Mouse (Mus musculus) intestine, embryonic 16.5 days (tissue): ENCODE measurements around the gene Retnlb. TPM values are rescaled to one million over a fixed set of nuclear protein-coding genes. Genes with fewer than 3 reads are reported as not detected.

Experiments used
- ATAC-seq: fragments of 200-750 bp; cut with Nextera tagmentation; 2 replicates; pipeline ENCODE4 v1.8.0; 2017; ENCODE audit warnings: moderate TSS enrichment, moderate library complexity
- H3K27ac ChIP-seq: fragments of 300-500 bp; sonication (generic); 2 replicates; pipeline ENCODE4 v1.5.1; 2014; ENCODE audit warnings: mild to moderate bottlenecking, low read length
- H3K27me3 ChIP-seq: fragments of 300-500 bp; sonication (generic); replicated peaks from 2 replicates; pipeline ENCODE4 v1.6.1; 2014; ENCODE audit warnings: low read length, control low read depth, mixed read lengths; ENCODE audit not compliant: control insufficient read depth, insufficient read depth
- H3K36me3 ChIP-seq: fragments of 300-500 bp; sonication (generic); 2 replicates; pipeline ENCODE4 v1.6.1; 2014; ENCODE audit warnings: low read length, control low read depth; ENCODE audit not compliant: control insufficient read depth, insufficient read depth
- H3K4me1 ChIP-seq: fragments of 300-500 bp; sonication (generic); 2 replicates; pipeline ENCODE4 v1.6.1; 2014; ENCODE audit warnings: low read length, control low read depth, mixed read lengths; ENCODE audit not compliant: control insufficient read depth, insufficient read depth
- H3K4me2 ChIP-seq: fragments of 300-500 bp; sonication (generic); 2 replicates; pipeline ENCODE4 v1.6.1; 2014; ENCODE audit warnings: low read depth, low read length, control low read depth
- H3K4me3 ChIP-seq: fragments of 300-500 bp; sonication (generic); 2 replicates; pipeline ENCODE4 v1.5.1; 2014; ENCODE audit warnings: mild to moderate bottlenecking, low read length
- H3K9ac ChIP-seq: fragments of 300-500 bp; sonication (generic); 2 replicates; pipeline ENCODE4 v1.6.1; 2014; ENCODE audit warnings: low read depth, low read length
- H3K9me3 ChIP-seq: fragments of 300-500 bp; sonication (generic); 2 replicates; pipeline ENCODE4 v1.6.1; 2016; ENCODE audit warnings: low read length, control low read depth; ENCODE audit not compliant: control insufficient read depth
- WGBS: fragments of 180-500 bp; shearing (Covaris S2); extraction: QIAGEN DNeasy Blood & Tissue Kit; methylation state at CpG from one replicate; pipeline ENCODE4 v1.1.7; 2014; 5-methylcytosine and 5-hydroxymethylcytosine counted together
- polyA plus RNA-seq: library from polyadenylated mRNA; unstranded; fragments of >200 nt; fragmentation: Nextera tagmentation; extraction: Ambion mirVana; gene quantifications from 2 replicates; pipeline ENCODE4 v1.2.1, GENCODE M21; 2015

Gene Retnlb
- polyA plus RNA-seq, result not detected in 2 replicates

DNA sequence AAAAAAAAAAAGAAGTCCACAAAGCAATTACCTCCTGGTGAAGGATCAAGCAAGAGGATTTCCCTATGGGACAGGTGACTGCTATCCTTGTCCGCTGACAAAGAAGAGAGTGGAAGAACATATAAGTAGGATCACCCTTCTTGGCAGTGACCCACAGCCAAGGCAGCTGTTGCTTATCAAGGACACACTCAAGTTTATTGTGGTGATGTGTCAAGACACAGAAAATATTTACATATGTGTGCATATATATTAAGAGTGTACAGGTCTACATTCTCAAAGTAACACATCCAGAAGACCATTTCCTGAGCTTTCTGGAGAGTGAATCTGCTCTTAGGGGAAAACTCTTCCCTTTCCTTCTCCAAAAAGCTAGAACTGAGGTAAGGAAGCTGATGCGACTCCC, at the start of gene Retnlb:
Gene Retnlb (plus strand): TSS at position 162 of the 400 bp plus-strand sequence.
- WGBS, result 92% methylated on average over 2 of the region's 2 CpGs
- no peak for ATAC-seq

DNA sequence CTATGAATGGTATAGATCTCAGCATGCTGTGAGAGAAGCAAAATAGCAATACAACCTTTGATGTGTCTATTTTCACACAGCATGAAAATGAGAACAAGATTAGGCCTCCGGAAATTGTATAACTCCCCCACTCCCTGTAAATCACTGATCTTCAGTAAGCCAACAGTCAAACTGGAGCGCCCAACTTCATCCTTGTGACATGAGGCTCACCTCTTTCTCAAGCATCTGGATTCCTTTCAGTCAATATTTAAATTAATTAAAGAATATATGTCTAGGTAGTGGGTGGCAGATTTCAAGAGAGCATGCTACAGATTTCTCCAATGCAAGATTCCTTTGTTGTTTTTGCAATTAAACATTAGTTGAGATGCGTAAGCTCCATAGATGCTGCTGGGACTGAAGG, 47.5 kb upstream of the Retnlb start:
- Histone ChIP-seq H3K9ac (no peak overlapping the region), H3K27ac (no peak overlapping the region), H3K27me3 (no peaks in the 10 kb centered on the region), H3K4me1 (no peaks in the 10 kb centered on the region), H3K4me2 (no peak overlapping the region), H3K4me3 (no peak overlapping the region), H3K36me3 (no peaks in the 10 kb centered on the region), H3K9me3 (no peaks in the 10 kb centered on the region)
- ATAC-seq, result no peak
- WGBS, result 95% methylated on average over 3 of the region's 3 CpGs

More for the DNA sequence above, at the start of gene Retnlb:
- no peak within 1 kb of the TSS for H3K27ac ChIP-seq
- H3K4me1 ChIP-seq, result no peaks in the 10 kb centered on the region
- H3K9me3 ChIP-seq, result no peaks in the 10 kb centered on the region
- no peaks in the 10 kb centered on the region for H3K27me3 ChIP-seq
- H3K36me3 ChIP-seq, result no peaks in the 10 kb centered on the region
- H3K4me2 ChIP-seq, result no peak within 1 kb of the TSS
- no peak within 1 kb of the TSS for H3K9ac ChIP-seq
- H3K4me3 ChIP-seq, result no peak within 1 kb of the TSS

DNA sequence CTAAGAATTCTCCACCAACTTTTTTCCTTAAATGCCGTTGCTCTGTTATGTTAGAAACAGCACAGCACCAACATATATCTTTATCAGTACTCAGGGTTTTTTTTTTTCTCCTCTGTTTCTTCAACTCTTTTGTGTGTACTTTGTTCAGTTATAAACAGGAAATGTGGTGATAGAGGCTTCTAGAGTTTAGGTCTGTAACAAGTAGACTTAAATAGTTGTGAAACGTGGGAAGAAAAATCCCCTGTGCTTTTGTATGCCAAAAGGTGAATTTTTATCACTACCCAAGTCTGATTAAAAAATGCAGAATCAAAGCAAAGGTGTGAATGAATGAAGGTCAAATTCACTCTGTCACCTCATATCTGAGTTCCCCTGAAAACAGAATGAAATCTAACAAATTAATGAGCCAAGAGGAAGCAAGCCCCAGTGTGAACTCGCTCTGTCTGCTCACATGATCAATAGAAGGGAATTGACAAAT, 44.6 kb upstream of the Retnlb start, which contains the start of gene Trat1:
Gene Trat1 (minus strand): TSS at position 51 of the 475 bp plus-strand sequence.
- no peak for ATAC-seq
- WGBS, result 67% methylated on average over 3 of the region's 3 CpGs
- Histone ChIP-seq H3K4me1 (no peaks in the 10 kb centered on the region), H3K4me3 (no peak within 1 kb of the TSS), H3K27me3 (no peaks in the 10 kb centered on the region), H3K9me3 (no peaks in the 10 kb centered on the region), H3K4me2 (no peak within 1 kb of the TSS), H3K9ac (no peak within 1 kb of the TSS), H3K36me3 (no peaks in the 10 kb centered on the region), H3K27ac (no peak within 1 kb of the TSS)

DNA sequence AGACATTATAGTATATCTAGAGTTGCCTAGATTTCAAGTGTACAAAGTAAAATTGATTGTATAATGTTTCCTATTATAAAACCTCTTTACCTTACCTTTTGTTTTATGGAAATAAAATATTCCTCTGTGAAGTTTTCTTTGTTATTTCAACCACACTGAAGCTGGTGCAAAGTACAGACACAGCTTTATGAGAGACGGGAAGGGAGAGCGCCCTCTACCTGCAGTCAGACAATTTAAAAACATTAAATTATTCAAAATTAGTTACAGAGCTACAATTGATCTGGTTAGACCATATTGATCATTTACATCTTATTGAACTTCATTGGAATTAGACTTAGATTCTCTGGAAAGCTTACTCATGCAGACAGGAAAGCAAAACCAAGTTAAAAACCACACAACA, 39.4 kb upstream of the Retnlb start:
- Histone ChIP-seq H3K4me1 (no peaks in the 10 kb centered on the region), H3K4me3 (no peak overlapping the region), H3K4me2 (no peak overlapping the region), H3K27ac (no peak overlapping the region), H3K9ac (no peak overlapping the region), H3K36me3 (no peaks in the 10 kb centered on the region), H3K9me3 (no peaks in the 10 kb centered on the region), H3K27me3 (no peaks in the 10 kb centered on the region)
- 63% methylated on average over 2 of the region's 2 CpGs for WGBS
- no peak for ATAC-seq

DNA sequence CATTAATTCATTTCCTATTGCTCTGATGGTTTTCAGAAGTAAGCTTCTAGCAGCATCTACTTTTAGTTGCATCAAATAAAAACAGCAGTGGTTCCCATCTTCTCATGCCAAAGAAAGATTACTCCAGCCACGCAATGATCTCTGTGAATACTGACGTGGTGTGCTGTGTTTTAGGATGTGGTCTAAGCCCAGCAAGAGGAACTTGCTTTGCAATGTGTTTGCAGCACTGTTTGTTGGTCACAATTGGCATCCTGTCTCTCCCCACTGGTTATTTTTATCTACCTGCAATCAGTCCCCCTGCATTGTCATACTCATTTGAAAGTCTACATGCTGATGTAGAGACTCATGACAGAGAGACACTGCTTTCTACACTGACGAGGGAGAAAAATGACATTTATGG, 30.4 kb upstream of the Retnlb start:
- Histone ChIP-seq H3K9me3 (no peaks in the 10 kb centered on the region), H3K9ac (no peak overlapping the region), H3K4me3 (no peak overlapping the region), H3K36me3 (no peaks in the 10 kb centered on the region), H3K4me2 (no peak overlapping the region), H3K27me3 (no peaks in the 10 kb centered on the region), H3K4me1 (no peaks in the 10 kb centered on the region), H3K27ac (no peak overlapping the region)
- 74% methylated on average over 3 of the region's 3 CpGs for WGBS
- no peak for ATAC-seq

DNA sequence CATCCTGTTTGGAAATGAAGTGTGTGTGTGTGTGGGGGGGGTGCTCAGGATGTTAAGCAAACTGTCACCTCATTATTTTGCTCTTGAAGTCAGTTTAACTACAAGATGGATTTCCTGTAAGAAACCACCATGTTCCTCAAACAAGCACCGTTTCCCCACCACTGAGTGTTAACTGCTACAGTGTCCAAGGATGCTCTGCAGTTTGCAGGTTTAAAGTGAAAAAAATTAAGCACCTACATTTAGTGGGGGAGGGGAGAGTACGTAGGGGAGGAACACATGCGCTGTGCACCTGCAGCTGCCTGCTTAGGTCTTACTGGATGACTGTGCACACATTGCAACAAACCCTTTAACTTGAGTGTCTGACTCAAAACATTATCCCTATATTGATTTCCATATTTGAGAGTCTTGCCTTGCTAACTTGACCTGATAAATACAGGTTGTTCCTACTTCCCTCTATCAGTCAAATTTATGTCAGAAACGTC, 27.9 kb upstream of the Retnlb start:
- Histone ChIP-seq H3K27me3 (no peaks in the 10 kb centered on the region), H3K9me3 (no peaks in the 10 kb centered on the region), H3K4me2 (no peak overlapping the region), H3K4me3 (no peak overlapping the region), H3K4me1 (no peaks in the 10 kb centered on the region), H3K27ac (no peak overlapping the region), H3K36me3 (no peaks in the 10 kb centered on the region), H3K9ac (no peak overlapping the region)
- 65% methylated on average over 4 of the region's 4 CpGs for WGBS
- ATAC-seq, result no peak

DNA sequence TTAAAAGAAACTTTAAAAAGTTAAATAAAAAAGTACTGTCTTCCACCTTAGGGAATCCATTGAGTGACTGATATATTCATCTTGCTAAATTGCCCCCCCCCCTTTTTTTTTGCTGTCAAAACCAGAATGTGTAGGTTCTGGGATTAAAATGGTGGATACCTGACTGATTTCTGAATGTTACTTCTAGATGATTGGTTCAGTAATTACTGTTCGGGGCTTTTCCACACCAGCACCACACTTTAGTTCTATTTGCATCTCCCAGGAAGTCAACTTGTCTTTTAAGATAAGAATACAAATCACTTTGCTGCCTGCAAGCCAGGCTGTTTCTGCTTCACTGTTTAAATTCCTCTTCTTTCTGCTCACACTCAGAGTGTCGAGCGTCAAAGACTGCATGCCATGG, 18.4 kb upstream of the Retnlb start:
- no peaks in the 10 kb centered on the region for H3K36me3 ChIP-seq
- H3K4me2 ChIP-seq, result no peak overlapping the region
- ATAC-seq, result no peak
- H3K27me3 ChIP-seq, result no peaks in the 10 kb centered on the region
- H3K4me1 ChIP-seq, result no peaks in the 10 kb centered on the region
- H3K9me3 ChIP-seq, result no peaks in the 10 kb centered on the region
- H3K4me3 ChIP-seq, result no peak overlapping the region
- no peak overlapping the region for H3K27ac ChIP-seq
- 47% methylated on average over 3 of the region's 3 CpGs for WGBS
- H3K9ac ChIP-seq, result no peak overlapping the region

DNA sequence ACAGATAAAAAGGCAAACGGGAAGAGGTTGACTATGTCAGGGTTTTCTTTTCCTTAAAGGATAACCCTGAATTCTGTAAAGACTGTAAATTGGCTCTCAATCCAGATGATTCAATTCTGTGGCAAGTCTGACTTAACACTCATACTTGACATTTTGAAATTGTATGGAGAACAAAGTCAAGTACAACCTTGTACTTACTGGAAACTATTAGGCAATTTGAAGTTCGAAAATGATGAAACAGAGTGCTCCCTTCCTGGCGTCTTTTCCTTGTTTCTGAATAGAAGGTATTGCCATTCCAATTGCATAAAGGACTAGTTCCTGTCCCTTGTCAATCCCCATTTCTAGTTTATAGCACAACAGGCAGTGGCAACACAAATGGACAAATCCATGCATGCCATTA, 17.2 kb upstream of the Retnlb start:
- H3K36me3 ChIP-seq, result no peaks in the 10 kb centered on the region
- no peaks in the 10 kb centered on the region for H3K4me1 ChIP-seq

DNA sequence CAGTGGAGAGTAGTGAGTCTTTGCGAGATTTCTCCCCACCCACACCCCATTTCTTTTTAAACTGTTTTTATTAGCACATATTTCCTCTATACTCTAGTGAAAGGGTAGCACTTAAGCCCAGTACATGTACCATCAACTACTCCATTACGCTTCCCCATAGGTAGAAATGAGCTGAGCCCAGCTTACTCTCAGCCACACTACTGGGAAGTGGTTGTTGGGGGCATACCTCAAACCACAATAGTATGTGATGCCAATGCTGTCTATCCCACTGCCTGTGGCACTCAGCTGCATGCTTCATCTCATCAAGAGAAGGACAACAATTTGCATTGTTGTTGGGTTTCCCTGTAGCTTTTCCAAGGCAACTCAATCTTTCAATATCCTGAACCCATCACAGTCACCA, 15.8 kb upstream of the Retnlb start:
- no peak for ATAC-seq
- Histone ChIP-seq H3K36me3 (no peaks in the 10 kb centered on the region), H3K27me3 (no peaks in the 10 kb centered on the region), H3K9ac (no peak overlapping the region), H3K4me3 (no peak overlapping the region), H3K9me3 (no peaks in the 10 kb centered on the region), H3K4me2 (no peak overlapping the region), H3K27ac (no peak overlapping the region), H3K4me1 (no peaks in the 10 kb centered on the region)
- WGBS, result 81% methylated on average over 2 of the region's 2 CpGs

More for the DNA sequence above, 17.2 kb upstream of the Retnlb start:
- 87% methylated on average over 3 of the region's 3 CpGs for WGBS
- ATAC-seq, result no peak
- Histone ChIP-seq H3K4me2 (no peak overlapping the region), H3K9me3 (no peaks in the 10 kb centered on the region), H3K4me3 (no peak overlapping the region), H3K9ac (no peak overlapping the region), H3K27me3 (no peaks in the 10 kb centered on the region), H3K27ac (no peak overlapping the region)

DNA sequence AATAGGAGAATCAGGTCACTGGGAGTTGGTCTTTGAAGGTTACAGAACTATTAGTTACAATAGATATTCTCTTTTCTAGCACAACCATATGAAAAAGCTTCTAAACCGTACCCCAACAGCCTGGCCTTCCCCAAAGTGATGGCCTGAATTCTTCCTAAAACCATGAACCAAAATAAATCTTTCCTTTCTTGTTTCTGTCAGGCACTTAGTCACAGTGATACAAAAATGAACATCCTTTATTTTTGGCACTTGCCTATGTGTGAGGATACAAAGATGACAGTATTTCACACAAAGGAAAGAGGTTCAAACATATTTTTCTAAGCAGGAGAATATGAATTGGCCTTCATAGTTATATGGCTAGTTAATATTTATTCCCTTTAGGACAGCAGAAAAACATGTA, 11.2 kb upstream of the Retnlb start:
- Histone ChIP-seq H3K4me2 (no peak overlapping the region), H3K27ac (no peak overlapping the region), H3K9ac (no peak overlapping the region), H3K27me3 (no peaks in the 10 kb centered on the region), H3K4me3 (no peak overlapping the region), H3K36me3 (no peaks in the 10 kb centered on the region), H3K4me1 (no peaks in the 10 kb centered on the region), H3K9me3 (no peaks in the 10 kb centered on the region)
- 85% methylated on average over 1 of the region's 1 CpGs for WGBS
- no peak for ATAC-seq
